Mouse (Mus musculus) liver, adult 2 months (tissue): ENCODE results near the gene C87436. TPM values are rescaled to one million over a fixed set of nuclear protein-coding genes. Genes with fewer than 3 reads are reported as not detected.
A peak's percentile ranks its signal among the peaks of the same experiment; 100 is the strongest.

Experiments used
- DNase-seq: peaks from one replicate; pipeline ENCODE4 v3.0.0-alpha.2; 2011; ENCODE audit warnings: low read depth, low spot score; ENCODE audit errors: extremely low read depth
- H3K27ac ChIP-seq: fragments of 200-500 bp; replicated peaks from 2 replicates; pipeline ENCODE4 v1.5.1; 2012; ENCODE audit warnings: low read depth, mild to moderate bottlenecking, control low read depth, inconsistent platforms, low read length; ENCODE audit not compliant: insufficient read depth
- H3K27me3 ChIP-seq: fragments of 200-500 bp; 2 replicates; pipeline ENCODE4 v1.6.1; 2012; ENCODE audit warnings: mild to moderate bottlenecking, moderate library complexity, low read length, inconsistent platforms; ENCODE audit not compliant: control insufficient read depth, insufficient read depth
- H3K36me3 ChIP-seq: fragments of 200-500 bp; 2 replicates; pipeline ENCODE4 v1.6.1; 2012; ENCODE audit warnings: low read length, inconsistent platforms; ENCODE audit not compliant: control insufficient read depth, insufficient read depth
- H3K4me1 ChIP-seq: fragments of 200-500 bp; 2 replicates; pipeline ENCODE4 v1.6.1; 2011; ENCODE audit warnings: low read length; ENCODE audit not compliant: control insufficient read depth, insufficient read depth
- H3K4me3 ChIP-seq: fragments of 200-500 bp; 2 replicates; pipeline ENCODE4 v1.5.1; 2011; ENCODE audit warnings: low read depth, mild to moderate bottlenecking, control low read depth, low read length, moderate library complexity; ENCODE audit not compliant: insufficient read depth
- H3K79me2 ChIP-seq: fragments of 200-500 bp; 2 replicates; pipeline ENCODE4 v1.6.1; 2012; ENCODE audit warnings: inconsistent platforms, mild to moderate bottlenecking, low read length, moderate library complexity; ENCODE audit not compliant: control insufficient read depth, insufficient read depth
- H3K9ac ChIP-seq: fragments of 200-500 bp; 2 replicates; pipeline ENCODE4 v1.6.1; 2012; ENCODE audit warnings: low read depth, mild to moderate bottlenecking, control low read depth, inconsistent platforms, low read length
- CTCF ChIP-seq: fragments of 200-500 bp; IDR thresholded peaks from 2 replicates; pipeline ENCODE4 v1.5.1; 2011; ENCODE audit warnings: low read depth, low read length, control low read depth
- POLR2A ChIP-seq: fragments of 200-500 bp; IDR thresholded peaks from 2 replicates; pipeline ENCODE4 v1.6.1; 2011; ENCODE audit warnings: low read length, control low read depth; ENCODE audit not compliant: insufficient read depth; ENCODE audit errors: extremely low read depth
- WGBS: fragments of 180-500 bp; shearing (Covaris S2); methylation state at CpG from one replicate; pipeline ENCODE4 v1.1.7; 2018; 5-methylcytosine and 5-hydroxymethylcytosine counted together
- polyA plus RNA-seq: library from polyadenylated mRNA; depleted of rRNA; stranded (reverse); fragments of >200 nt; gene quantifications from 2 replicates; pipeline ENCODE4 v1.2.3, GENCODE M21; 2012
- total RNA-seq: library from RNA; depleted of rRNA; stranded (reverse); fragments of >200 nt; gene quantifications from 2 replicates; pipeline ENCODE4 v1.2.3, GENCODE M21; 2014

The C87436 gene
- total and polyA plus RNA-seq, 2 experiments = 7.6 to 10.1 TPM

GRCm38 (mm10) chr6:86399995-86400394 lies 38.2 kb upstream of the C87436 start:
- H3K4me1 ChIP-seq = peaks cover 11% of the 10 kb centered on the region
- no peak overlapping the region for H3K27ac ChIP-seq
- no peaks in the 10 kb centered on the region for H3K27me3 ChIP-seq
- 17% methylated on average over 2 of the region's 2 CpGs for WGBS
- DNase-seq = peak; percentile 53
- no peak for TF ChIP-seq POLR2A
- no peak for TF ChIP-seq CTCF
- no peaks in the 10 kb centered on the region; the same call in 1 of the 2 replicates for H3K79me2 ChIP-seq
- H3K36me3 ChIP-seq = no peaks in the 10 kb centered on the region
- H3K4me3 ChIP-seq = no peak overlapping the region
- no peak overlapping the region for H3K9ac ChIP-seq

GRCm38 (mm10) chr6:86400972-86401371 lies 37.2 kb upstream of the C87436 start:
- Histone ChIP-seq H3K27ac (no peak overlapping the region), H3K9ac (no peak overlapping the region), H3K36me3 (no peaks in the 10 kb centered on the region), H3K27me3 (no peaks in the 10 kb centered on the region), H3K4me3 (no peak overlapping the region), H3K4me1 (peaks cover 10% of the 10 kb centered on the region), H3K79me2 (0 out of 2 replicates have a peak, but pooled peaks cover 2% of the 10 kb centered on the region)
- peak; percentile 82 for DNase-seq
- 5% methylated on average over 9 of the region's 9 CpGs for WGBS
- TF ChIP-seq CTCF = peak; percentile 74
- TF ChIP-seq POLR2A = no peak

- peaks cover 4% of the 10 kb centered on the region; the same call in 1 of the 2 replicates for H3K79me2 ChIP-seq
- 51% methylated on average over 12 of the region's 12 CpGs for WGBS
- no peak overlapping the region for H3K9ac ChIP-seq
- H3K4me3 ChIP-seq = peak overlapping the region; percentile 26; the same call in 1 of the 2 replicates
- no peaks in the 10 kb centered on the region for H3K27me3 ChIP-seq
- H3K27ac ChIP-seq = no peak overlapping the region
- DNase-seq = no peak
- TF ChIP-seq CTCF (no peak), POLR2A (no peak)
- H3K4me1 ChIP-seq = peaks cover 10% of the 10 kb centered on the region
- no peaks in the 10 kb centered on the region for H3K36me3 ChIP-seq
Observed at GRCm38 (mm10) chr6:86402681-86403607, 35.2 kb upstream of the C87436 start.

DNA sequence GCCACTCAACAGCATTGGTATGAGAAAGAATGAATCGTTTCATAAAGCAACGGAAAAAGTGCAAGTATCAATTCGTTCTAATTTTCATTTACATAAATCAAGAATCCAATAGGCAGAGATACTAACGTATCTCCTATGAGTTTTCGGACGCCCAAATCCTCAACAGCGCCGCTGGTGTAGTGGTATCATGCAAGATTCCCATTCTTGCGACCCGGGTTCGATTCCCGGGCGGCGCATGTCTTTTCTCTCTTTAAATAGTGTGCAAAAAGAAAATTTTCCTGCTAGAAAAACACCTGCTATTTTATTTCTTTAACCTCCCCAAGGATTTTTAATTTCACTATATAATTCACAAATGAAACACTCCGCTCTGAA lies 34.5 kb upstream of the C87436 start:
- under 1% methylated on average over 15 of the region's 15 CpGs for WGBS
- no peaks in the 10 kb centered on the region for H3K27me3 ChIP-seq
- peak overlapping the region; percentile 93; the same call in 1 of the 2 replicates for H3K4me3 ChIP-seq
- H3K36me3 ChIP-seq = no peaks in the 10 kb centered on the region
- TF ChIP-seq CTCF (no peak), POLR2A (no peak)
- no peak overlapping the region for H3K27ac ChIP-seq
- peaks cover 10% of the 10 kb centered on the region for H3K4me1 ChIP-seq
- DNase-seq = no peak
- H3K9ac ChIP-seq = no peak overlapping the region
- H3K79me2 ChIP-seq = peaks cover 4% of the 10 kb centered on the region; the same call in 1 of the 2 replicates

GRCm38 (mm10) chr6:86404100-86404861 lies 33.9 kb upstream of the C87436 start, which contains the start of gene Tia1:
Gene Tia1, plus strand, starts transcription at chr6:86404219.
- Histone ChIP-seq H3K4me1 (peaks cover 10% of the 10 kb centered on the region), H3K36me3 (no peaks in the 10 kb centered on the region), H3K4me3 (peak within 1 kb of the TSS; percentile 93), H3K27ac (peak within 1 kb of the TSS; percentile 74), H3K9ac (peak within 1 kb of the TSS; percentile 90), H3K79me2 (peaks cover 4% of the 10 kb centered on the region; the same call in 1 of the 2 replicates), H3K27me3 (no peaks in the 10 kb centered on the region)
- WGBS = 1% methylated on average over 62 of the region's 62 CpGs
- TF ChIP-seq CTCF (no peak), POLR2A (0 out of 2 replicates have a peak, but pooled peaks have one; percentile 15)
- DNase-seq = peak; percentile 90
